ENCODE assay signal across 10 mouse cellular contexts in genomic region chr9:103573994-103574750, GRCm38 (mm10).
DNase-seq lines count a peak whose midpoint lies in the region; ATAC-seq and TF ChIP-seq lines count a peak whose summit lies in the region.
"Had no signal": no experiment of that assay in that cellular context is flagged by ENCODE, and none has a peak within 500 bp of the region (broad histone marks: within the 10 kb centered on the region; RNA-seq: fewer than 3 reads in every experiment).

No protein-coding gene starts in this region.

- TF ChIP-seq EP300 in heart, adult 2 months (IDR thresholded peaks at IDR 0.05; ENCODE audit: insufficient read depth, low read depth, low read length): no peak

- DNase-seq in kidney, postnatal 14 days: no peak
- peak; percentile 56 to 72 for DNase-seq in cerebellum, postnatal 14 days
- no peak for DNase-seq in layer of hippocampus, adult 18-20 months (ENCODE audit: low spot score in 2 of 2)
- DNase-seq in heart, adult 2 months: no peak
- DNase-seq in urinary bladder, postnatal 36 days (ENCODE audit: low spot score in 2 of 2): no peak
- DNase-seq: gastrocnemius, adult 2 months had no signal

- H3K4me2 ChIP-seq in kidney, embryonic 14.5 days (replicated peaks; ENCODE audit: low read depth, low read length): no peak overlapping the region
- 0 out of 2 replicates have a peak overlapping the region, but pooled peaks have one; percentile 15 for H3K4me2 ChIP-seq in hindbrain, embryonic 13.5 days
- 0 out of 2 replicates have a peak overlapping the region, but pooled peaks have one; percentile 20 for H3K4me2 ChIP-seq in neural tube, embryonic 12.5 days (replicated peaks)

- ATAC-seq in kidney, embryonic 14.5 days (ENCODE audit: low FRiP score, low TSS enrichment): peak; percentile 77; the same call in 1 of the 2 replicates
- ATAC-seq in hindbrain, embryonic 13.5 days (ENCODE audit: low FRiP score): peak; percentile 59
- ATAC-seq in neural tube, embryonic 12.5 days (ENCODE audit: low FRiP score, low read depth): peak; percentile 74

- no peaks in the 10 kb centered on the region for H3K27me3 ChIP-seq in kidney, embryonic 14.5 days (ENCODE audit: control insufficient read depth, insufficient read depth, low read length)
- H3K27me3 ChIP-seq in hindbrain, embryonic 13.5 days: 0 out of 2 replicates have a peak, but pooled peaks cover 4% of the 10 kb centered on the region
- H3K27me3 ChIP-seq in neural tube, embryonic 12.5 days (replicated peaks): no peaks in the 10 kb centered on the region; the same call in 1 of the 2 replicates
- H3K27me3 ChIP-seq in heart, adult 2 months (ENCODE audit: control insufficient read depth, insufficient read depth, low read length): no peaks in the 10 kb centered on the region

- H3K79me2 ChIP-seq in heart, adult 2 months (replicated peaks; ENCODE audit: control insufficient read depth, insufficient read depth, low read length): no peaks in the 10 kb centered on the region

- H3K4me1 ChIP-seq in kidney, embryonic 14.5 days (ENCODE audit: control insufficient read depth, insufficient read depth, low read length): peaks cover 6% of the 10 kb centered on the region; the same call in 1 of the 2 replicates
- peaks cover 60% of the 10 kb centered on the region for H3K4me1 ChIP-seq in hindbrain, embryonic 13.5 days (replicated peaks)
- peaks cover 19% of the 10 kb centered on the region for H3K4me1 ChIP-seq in neural tube, embryonic 12.5 days
- peaks cover 1% of the 10 kb centered on the region; the same call in 1 of the 2 replicates for H3K4me1 ChIP-seq in heart, adult 2 months (ENCODE audit: control insufficient read depth, insufficient read depth, low read length)

- H3K36me3 ChIP-seq in kidney, embryonic 14.5 days (ENCODE audit: control insufficient read depth, insufficient read depth, low read length): no peaks in the 10 kb centered on the region
- H3K36me3 ChIP-seq in hindbrain, embryonic 13.5 days: no peaks in the 10 kb centered on the region
- H3K36me3 ChIP-seq in neural tube, embryonic 12.5 days: no peaks in the 10 kb centered on the region
- no peaks in the 10 kb centered on the region for H3K36me3 ChIP-seq in heart, adult 2 months (ENCODE audit: control insufficient read depth, insufficient read depth, low read length)

- TF ChIP-seq CTCF in heart, adult 2 months (IDR thresholded peaks at IDR 0.05): no peak

- no peak overlapping the region for H3K4me3 ChIP-seq in kidney, embryonic 14.5 days (ENCODE audit: low read length)
- H3K4me3 ChIP-seq in hindbrain, embryonic 13.5 days: no peak overlapping the region
- H3K4me3 ChIP-seq in neural tube, embryonic 12.5 days: no peak overlapping the region
- no peak overlapping the region for H3K4me3 ChIP-seq in heart, adult 2 months
- H3K4me3 ChIP-seq: gastrocnemius, adult 2 months had no signal

- WGBS in kidney, embryonic 14.5 days: 7% methylated on average over 5 of the region's 5 CpGs
- WGBS in hindbrain, embryonic 13.5 days: 3% methylated on average over 5 of the region's 5 CpGs
- 2% methylated on average over 5 of the region's 5 CpGs for WGBS in neural tube, embryonic 12.5 days
- WGBS in heart, adult 2 months: 28% methylated on average over 5 of the region's 5 CpGs

- no peaks in the 10 kb centered on the region for H3K9me3 ChIP-seq in kidney, embryonic 14.5 days (ENCODE audit: control insufficient read depth, low read length)
- H3K9me3 ChIP-seq in hindbrain, embryonic 13.5 days: no peaks in the 10 kb centered on the region
- H3K9me3 ChIP-seq in neural tube, embryonic 12.5 days: no peaks in the 10 kb centered on the region

- H3K9ac ChIP-seq in kidney, embryonic 14.5 days (ENCODE audit: low read depth, low read length): no peak overlapping the region
- no peak overlapping the region for H3K9ac ChIP-seq in hindbrain, embryonic 13.5 days
- no peak overlapping the region for H3K9ac ChIP-seq in neural tube, embryonic 12.5 days
- no peak overlapping the region for H3K9ac ChIP-seq in heart, adult 2 months (ENCODE audit: low read depth, low read length)

- no peak overlapping the region for H3K27ac ChIP-seq in kidney, embryonic 14.5 days (ENCODE audit: low read depth, low read length)
- H3K27ac ChIP-seq in hindbrain, embryonic 13.5 days: peak overlapping the region; percentile 77
- H3K27ac ChIP-seq in neural tube, embryonic 12.5 days: no peak overlapping the region; the same call in 1 of the 2 replicates
- no peak overlapping the region for H3K27ac ChIP-seq in heart, adult 2 months
- H3K27ac ChIP-seq: gastrocnemius, adult 2 months; macrophage had no signal

- intact Hi-C loops in heart, adult 2 months (cut with DNase I): no loop called here

- TF ChIP-seq POLR2A in heart, adult 2 months (IDR thresholded peaks at IDR 0.05; ENCODE audit: insufficient read depth, low read depth, low read length): no peak

Comparison
In these comparisons a context has a peak if more than half of its experiments do, and no peak if none do; other contexts are left out.
1. DNase-seq: peak in cerebellum, postnatal 14 days (2 of 2); none in kidney, postnatal 14 days (single experiment), layer of hippocampus, adult 18-20 months (0 of 2), heart, adult 2 months (0 of 2) and urinary bladder, postnatal 36 days (0 of 2).
2. Peak in every context shown above with its lines, with median percentiles within 50 percentile points of each other: ATAC-seq.